Mouse (Mus musculus): ENCODE measurements around the gene Gm28374. TPM values are rescaled to one million over a fixed set of nuclear protein-coding genes. Genes with fewer than 3 reads are reported as not detected.

Gm28374 gene
- polyA plus RNA-seq, 1 experiment: 0.44 TPM

DNA sequence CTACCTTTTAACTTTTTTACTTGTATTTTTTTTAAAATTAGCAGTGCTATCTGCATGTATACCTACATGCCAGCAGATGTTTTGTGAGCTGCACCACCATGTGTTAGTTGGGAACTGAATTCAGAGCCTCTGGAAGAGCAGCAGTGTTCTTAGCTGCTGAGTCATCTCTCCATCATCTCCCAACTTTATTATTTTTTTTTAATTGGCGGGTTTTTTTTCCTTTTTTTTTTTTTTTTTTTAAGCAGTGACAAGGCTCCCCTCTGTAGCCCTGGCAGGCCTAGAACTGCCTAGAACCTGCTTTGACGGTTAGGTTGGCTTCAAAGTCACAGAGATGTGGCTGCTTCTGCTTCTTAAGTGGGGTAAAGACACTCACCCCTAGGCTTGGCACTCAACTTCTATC, 42.8 kb upstream of the Gm28374 start:
- peaks cover 8% of the 10 kb centered on the region for H3K36me3 ChIP-seq (ENCODE audit: control insufficient read depth, insufficient read depth)
- H3K79me3 ChIP-seq (ENCODE audit: low read depth): no peaks in the 10 kb centered on the region
- H3ac ChIP-seq (ENCODE audit: control insufficient read depth, insufficient read length, low read depth): no peak overlapping the region
- no peak overlapping the region for H3K4me3 ChIP-seq (ENCODE audit: insufficient read depth, poor library complexity, severe bottlenecking)
- no peaks in the 10 kb centered on the region for H3K79me2 ChIP-seq (ENCODE audit: control insufficient read depth, insufficient read depth)
- H3K27me3 ChIP-seq (ENCODE audit: control insufficient read depth, insufficient read depth, insufficient read length): no peaks in the 10 kb centered on the region
- TF ChIP-seq CEBPB (IDR thresholded peaks at IDR 0.05; ENCODE audit: low read depth) (no peak), FOSL1 (IDR thresholded peaks at IDR 0.05; ENCODE audit: insufficient read depth, low read length, poor library complexity, severe bottlenecking) (no peak), MAX (IDR thresholded peaks at IDR 0.05) (no peak), MYOD1 (IDR thresholded peaks at IDR 0.05; ENCODE audit: control insufficient read depth, insufficient read length, low read depth) (no peak), USF1 (IDR thresholded peaks at IDR 0.05; ENCODE audit: low read depth) (no peak), MYOG (IDR thresholded peaks at IDR 0.05; ENCODE audit: control insufficient read depth, extremely low read depth, insufficient read length) (no peak), CTCF (IDR thresholded peaks at IDR 0.05; ENCODE audit: control insufficient read depth, insufficient read depth, insufficient read length) (no peak)

DNA sequence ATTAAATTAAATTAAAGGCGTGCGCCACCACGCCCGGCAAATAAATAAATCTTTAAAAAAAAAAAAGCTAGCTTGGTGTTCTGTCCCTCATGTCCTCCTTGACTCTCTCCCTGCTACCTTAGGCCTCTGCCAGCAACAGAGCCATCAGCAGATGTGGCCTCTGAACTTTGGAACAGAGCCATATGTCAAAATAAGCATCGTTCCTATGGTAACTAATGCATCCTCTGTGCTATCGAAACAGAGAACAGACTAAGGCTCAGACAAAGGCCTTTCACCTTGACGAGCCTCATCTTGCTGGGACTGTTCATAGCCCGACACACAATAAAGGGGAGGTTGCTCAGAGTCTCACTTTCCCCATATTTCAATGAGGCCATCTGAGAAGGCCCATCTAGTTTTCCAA, 41.3 kb upstream of the Gm28374 start:
- TF ChIP-seq USF1 (IDR thresholded peaks at IDR 0.05; ENCODE audit: low read depth) (no peak), MYOG (IDR thresholded peaks at IDR 0.05; ENCODE audit: control insufficient read depth, extremely low read depth, insufficient read length) (no peak), CEBPB (IDR thresholded peaks at IDR 0.05; ENCODE audit: low read depth) (no peak), MAX (IDR thresholded peaks at IDR 0.05) (no peak), CTCF (IDR thresholded peaks at IDR 0.05; ENCODE audit: control insufficient read depth, insufficient read depth, insufficient read length) (no peak), MYOD1 (IDR thresholded peaks at IDR 0.05; ENCODE audit: control insufficient read depth, insufficient read length, low read depth) (no peak), FOSL1 (IDR thresholded peaks at IDR 0.05; ENCODE audit: insufficient read depth, low read length, poor library complexity, severe bottlenecking) (no peak)
- Histone ChIP-seq H3K27me3 (ENCODE audit: control insufficient read depth, insufficient read depth, insufficient read length) (no peaks in the 10 kb centered on the region), H3ac (ENCODE audit: control insufficient read depth, insufficient read length, low read depth) (no peak overlapping the region), H3K79me3 (ENCODE audit: low read depth) (no peaks in the 10 kb centered on the region), H3K79me2 (ENCODE audit: control insufficient read depth, insufficient read depth) (no peaks in the 10 kb centered on the region), H3K36me3 (ENCODE audit: control insufficient read depth, insufficient read depth) (peaks cover 8% of the 10 kb centered on the region), H3K4me3 (ENCODE audit: insufficient read depth, poor library complexity, severe bottlenecking) (no peak overlapping the region)

- TF ChIP-seq MYOD1 (IDR thresholded peaks at IDR 0.05; ENCODE audit: control insufficient read depth, insufficient read length, low read depth): no peak
- TF ChIP-seq CTCF (IDR thresholded peaks at IDR 0.05; ENCODE audit: control insufficient read depth, insufficient read depth, insufficient read length): no peak
- TF ChIP-seq FOSL1 (IDR thresholded peaks at IDR 0.05; ENCODE audit: insufficient read depth, low read length, poor library complexity, severe bottlenecking): no peak
- no peak for TF ChIP-seq MAX (IDR thresholded peaks at IDR 0.05)
- no peak for TF ChIP-seq USF1 (IDR thresholded peaks at IDR 0.05; ENCODE audit: low read depth)
- TF ChIP-seq CEBPB (IDR thresholded peaks at IDR 0.05; ENCODE audit: low read depth): no peak
- TF ChIP-seq MYOG (IDR thresholded peaks at IDR 0.05; ENCODE audit: control insufficient read depth, extremely low read depth, insufficient read length): no peak
- H3K36me3 ChIP-seq (ENCODE audit: control insufficient read depth, insufficient read depth): peaks cover 8% of the 10 kb centered on the region
- no peak overlapping the region for H3K4me3 ChIP-seq (ENCODE audit: insufficient read depth, poor library complexity, severe bottlenecking)
- no peak overlapping the region for H3ac ChIP-seq (ENCODE audit: control insufficient read depth, insufficient read length, low read depth)
- peaks cover 9% of the 10 kb centered on the region for H3K79me3 ChIP-seq (ENCODE audit: low read depth)
- H3K79me2 ChIP-seq (ENCODE audit: control insufficient read depth, insufficient read depth): peaks cover 12% of the 10 kb centered on the region
- H3K27me3 ChIP-seq (ENCODE audit: control insufficient read depth, insufficient read depth, insufficient read length): no peaks in the 10 kb centered on the region
Observed at GRCm38 (mm10) chr19:6121761-6122160, 39.7 kb upstream of the Gm28374 start.

DNA sequence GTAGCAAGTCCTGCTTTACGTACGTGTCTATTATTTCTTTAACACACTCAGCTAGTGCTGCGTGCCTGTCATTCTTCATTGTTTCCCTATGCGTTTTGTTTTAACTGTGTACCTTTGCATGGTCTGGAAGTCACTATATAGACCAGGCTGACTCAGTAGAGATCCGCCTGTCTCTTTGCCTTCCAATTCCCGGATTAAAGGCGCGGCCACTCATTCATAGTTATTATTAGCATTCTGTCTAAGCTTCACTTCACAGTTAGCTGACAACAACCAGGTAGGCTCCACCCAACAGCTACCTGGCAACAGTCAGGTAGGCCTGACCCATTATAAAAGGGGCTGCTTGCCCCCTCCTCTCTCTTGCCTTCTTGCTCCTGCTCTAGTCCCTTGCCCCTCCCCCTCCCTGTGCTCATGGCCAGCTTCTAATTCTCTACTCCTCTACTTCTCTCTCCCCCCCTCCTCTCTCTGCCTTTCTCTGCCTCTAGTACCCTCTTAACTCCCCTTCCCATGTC, 36.7 kb upstream of the Gm28374 start:
- no peak for TF ChIP-seq MYOG (IDR thresholded peaks at IDR 0.05; ENCODE audit: control insufficient read depth, extremely low read depth, insufficient read length)
- TF ChIP-seq USF1 (IDR thresholded peaks at IDR 0.05; ENCODE audit: low read depth): no peak
- no peak for TF ChIP-seq CTCF (IDR thresholded peaks at IDR 0.05; ENCODE audit: control insufficient read depth, insufficient read depth, insufficient read length)
- Histone ChIP-seq H3K79me2 (ENCODE audit: control insufficient read depth, insufficient read depth) (peaks cover 27% of the 10 kb centered on the region), H3K79me3 (ENCODE audit: low read depth) (peaks cover 16% of the 10 kb centered on the region), H3ac (ENCODE audit: control insufficient read depth, insufficient read length, low read depth) (peak overlapping the region; percentile 38), H3K4me3 (ENCODE audit: insufficient read depth, poor library complexity, severe bottlenecking) (peak overlapping the region; percentile 74), H3K36me3 (ENCODE audit: control insufficient read depth, insufficient read depth) (peaks cover 27% of the 10 kb centered on the region), H3K27me3 (ENCODE audit: control insufficient read depth, insufficient read depth, insufficient read length) (no peaks in the 10 kb centered on the region)

DNA sequence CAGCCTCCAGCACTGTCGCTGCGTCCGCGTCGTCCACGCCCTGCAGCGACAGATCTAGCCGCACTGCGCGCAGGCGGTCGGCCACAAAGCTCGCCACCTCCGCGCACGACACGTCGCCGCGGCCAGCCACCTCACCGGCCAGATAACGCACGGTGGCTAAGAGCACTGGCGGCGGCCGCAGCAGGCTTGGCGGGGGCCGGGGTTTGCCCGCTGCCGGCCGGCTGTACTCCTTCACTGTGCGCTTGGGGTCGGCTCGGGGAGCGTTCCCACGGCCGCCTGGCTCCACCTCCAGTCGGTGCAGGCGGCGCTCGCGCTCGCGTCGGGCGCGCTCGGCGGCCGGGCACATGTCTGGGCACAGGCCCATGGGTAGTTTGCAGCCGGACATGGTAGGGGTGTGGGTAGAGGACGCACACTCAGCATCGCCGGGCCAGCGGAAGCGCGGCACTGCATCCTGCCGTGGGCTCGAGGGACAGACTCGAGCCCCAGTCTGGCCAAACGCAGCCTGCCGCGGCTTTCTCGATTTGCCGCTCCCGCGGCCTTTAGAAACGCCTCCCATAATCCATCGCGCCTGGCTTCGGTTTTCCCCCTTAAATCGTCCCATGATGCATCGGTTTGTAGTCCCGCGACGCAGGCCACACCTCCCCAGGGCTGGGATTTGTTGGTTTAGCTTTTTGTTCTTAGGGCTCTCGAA, 36.1 kb upstream of the Gm28374 start, which contains the start of gene Sac3d1:
Gene Sac3d1, minus strand, starts transcription at position 665 of the 691 bp plus-strand sequence.
- peak within 1 kb of the TSS; percentile 74 for H3K4me3 ChIP-seq (ENCODE audit: insufficient read depth, poor library complexity, severe bottlenecking)
- H3K27me3 ChIP-seq (ENCODE audit: control insufficient read depth, insufficient read depth, insufficient read length): no peaks in the 10 kb centered on the region
- H3K79me2 ChIP-seq (ENCODE audit: control insufficient read depth, insufficient read depth): peaks cover 27% of the 10 kb centered on the region
- no peak for TF ChIP-seq USF1 (IDR thresholded peaks at IDR 0.05; ENCODE audit: low read depth)
- TF ChIP-seq MYOD1 (IDR thresholded peaks at IDR 0.05; ENCODE audit: control insufficient read depth, insufficient read length, low read depth): no peak
- peak; percentile 67 for TF ChIP-seq MAX (IDR thresholded peaks at IDR 0.05)
- TF ChIP-seq CEBPB (IDR thresholded peaks at IDR 0.05; ENCODE audit: low read depth): no peak
- TF ChIP-seq FOSL1 (IDR thresholded peaks at IDR 0.05; ENCODE audit: insufficient read depth, low read length, poor library complexity, severe bottlenecking): no peak
- TF ChIP-seq CTCF (IDR thresholded peaks at IDR 0.05; ENCODE audit: control insufficient read depth, insufficient read depth, insufficient read length): no peak
- TF ChIP-seq MYOG (IDR thresholded peaks at IDR 0.05; ENCODE audit: control insufficient read depth, extremely low read depth, insufficient read length): no peak
- H3K36me3 ChIP-seq (ENCODE audit: control insufficient read depth, insufficient read depth): peaks cover 22% of the 10 kb centered on the region
- H3ac ChIP-seq (ENCODE audit: control insufficient read depth, insufficient read length, low read depth): peak within 1 kb of the TSS; percentile 95
- H3K79me3 ChIP-seq (ENCODE audit: low read depth): peaks cover 16% of the 10 kb centered on the region

Measured in C2C12 (cell line).